Mouse (Mus musculus): ENCODE results near the gene D630036H23Rik. TPM values are rescaled to one million over a fixed set of nuclear protein-coding genes. Genes with fewer than 3 reads are reported as not detected.
"Not testable (repeated sequence)": the region's sequence is repeated elsewhere in the genome, so short reads cannot be mapped to it uniquely, and the experiment has no call there.

Gene D630036H23Rik
- total RNA-seq (2022), result 1 to 10 TPM; 1.2 to 2.7 (median 2.0) TPM

DNA sequence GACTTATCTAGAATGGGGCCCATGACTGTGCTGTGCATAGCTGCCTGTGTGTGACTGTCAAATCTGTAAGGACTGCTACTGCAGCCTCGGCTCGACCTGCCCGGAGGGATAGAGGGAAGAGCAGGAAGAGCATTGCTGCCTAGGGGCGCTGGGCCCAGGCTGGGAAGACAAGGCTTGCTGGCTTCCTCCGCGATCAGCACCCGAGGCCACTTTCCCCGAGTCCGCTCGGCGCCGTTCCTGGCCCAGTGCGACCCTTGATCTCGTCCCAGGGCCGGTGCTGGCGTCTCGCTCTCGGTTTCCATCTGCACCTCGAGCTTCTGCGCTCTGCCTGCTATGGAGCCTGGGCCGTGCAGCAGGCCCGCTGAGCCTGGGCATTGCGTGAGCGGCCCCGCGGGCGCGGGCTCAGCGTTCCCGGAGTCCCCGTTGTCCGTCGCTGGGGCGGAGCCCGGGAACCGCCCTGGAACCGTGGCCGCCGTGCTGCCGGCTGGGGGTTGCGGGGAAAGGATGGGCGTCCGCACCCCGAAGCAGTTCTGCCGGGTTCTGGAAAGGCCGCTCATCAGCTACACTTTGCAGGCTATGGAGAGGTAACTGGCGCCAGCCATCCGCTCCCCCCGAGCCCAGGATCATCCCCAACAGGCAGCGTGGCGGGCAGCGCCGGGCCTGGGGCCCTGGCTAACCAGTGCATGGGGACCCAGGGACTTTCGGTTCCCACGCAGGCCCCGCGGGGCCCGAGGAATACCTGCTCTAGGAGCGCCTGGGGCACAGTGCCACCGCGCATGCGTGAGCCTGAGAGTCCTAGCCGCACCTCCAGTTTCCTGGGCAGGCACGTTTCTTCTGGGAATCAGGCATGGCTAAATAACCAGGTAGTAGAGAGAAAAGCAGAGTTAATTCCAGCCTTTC is at the start of gene D630036H23Rik, which contains the start of gene Ispd:
Gene D630036H23Rik, minus strand, starts transcription at position 741 of the 900 bp plus-strand sequence.
Gene Ispd, plus strand, starts transcription at position 10 of the 900 bp plus-strand sequence.
- DNase-seq, result peak; percentile 84

GRCm38 (mm10) chr12:36426163-36427045 is 44.4 kb upstream of the D630036H23Rik start:
- DNase-seq, result no peak

- DNase-seq, result no peak
Observed at GRCm38 (mm10) chr12:36425258-36425657, 43.3 kb upstream of the D630036H23Rik start.

- no peak for DNase-seq
Observed at GRCm38 (mm10) chr12:36423677-36424076, 41.7 kb upstream of the D630036H23Rik start.

DNA sequence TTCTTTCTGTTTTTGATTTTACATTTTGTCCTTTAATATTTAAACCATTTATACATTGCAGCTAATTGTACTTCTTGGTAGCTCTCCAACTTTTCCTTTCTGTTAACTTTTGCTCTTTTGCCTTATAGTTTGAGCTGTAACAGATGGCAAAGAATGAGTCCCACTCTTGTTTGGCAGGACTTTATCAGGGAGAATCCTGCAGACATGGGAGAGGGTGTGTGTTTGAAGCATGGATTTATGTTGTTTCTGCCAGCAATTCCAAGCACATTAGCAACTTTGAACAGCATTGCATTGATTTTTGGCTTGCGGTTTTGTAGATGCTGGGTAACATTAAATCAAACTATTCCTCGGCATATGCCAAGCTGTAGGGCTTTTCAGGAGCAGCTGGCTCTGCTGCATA is 13.1 kb upstream of the D630036H23Rik start:
- DNase-seq, result no peak

GRCm38 (mm10) chr12:36386991-36387390 is 5.0 kb upstream of the D630036H23Rik start:
- no peak for DNase-seq

GRCm38 (mm10) chr12:36385386-36385785 is 3.4 kb upstream of the D630036H23Rik start:
- no peak for DNase-seq

- DNase-seq, result no peak
Observed at GRCm38 (mm10) chr12:36380806-36381205, 1.2 kb downstream of the D630036H23Rik start.

GRCm38 (mm10) chr12:36380254-36380653 is 1.7 kb downstream of the D630036H23Rik start:
- DNase-seq, result no peak

- not testable (repeated sequence) for DNase-seq
Observed at GRCm38 (mm10) chr12:36376391-36376790, 5.6 kb downstream of the D630036H23Rik start.

GRCm38 (mm10) chr12:36373237-36373998 is 8.6 kb downstream of the D630036H23Rik start:
- DNase-seq, result no peak

DNA sequence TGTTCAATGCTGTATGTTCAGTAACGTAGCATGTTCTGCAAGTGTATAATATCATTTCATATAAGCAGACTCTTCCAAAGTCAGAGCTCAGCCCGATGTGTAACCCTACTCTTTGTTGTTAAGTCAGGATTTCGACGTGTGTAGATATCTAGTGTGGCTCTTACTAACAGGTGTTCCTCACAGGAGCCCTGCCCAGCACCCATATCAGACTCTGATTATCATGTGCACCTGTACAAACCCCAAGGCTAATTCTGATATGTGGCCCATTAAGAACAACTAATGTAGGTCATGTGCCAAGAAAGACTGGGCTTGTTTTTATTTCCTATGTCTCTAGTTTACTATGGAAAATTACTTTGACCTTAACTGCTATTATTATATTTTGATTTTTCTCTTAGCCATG is 18.0 kb downstream of the D630036H23Rik start:
- DNase-seq, result no peak

DNA sequence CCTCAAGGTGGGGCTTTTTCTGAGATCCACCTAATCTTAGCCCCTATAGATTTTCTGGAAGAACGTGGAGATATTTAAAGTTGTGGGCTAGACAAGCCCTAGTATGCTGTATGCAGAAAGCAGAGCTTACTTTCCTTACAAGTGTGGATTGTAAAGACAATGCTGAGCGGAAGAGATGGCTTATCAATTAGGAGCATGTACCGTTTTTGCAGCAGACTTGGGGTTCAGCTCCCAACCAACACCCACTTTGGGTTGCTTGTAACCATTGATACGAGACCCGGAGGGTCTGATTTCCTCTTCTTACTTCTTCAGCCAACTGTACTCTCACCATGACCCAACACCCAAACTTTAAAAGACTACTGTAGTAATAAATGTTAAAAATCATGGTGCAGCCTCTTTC is 21.3 kb downstream of the D630036H23Rik start:
- no peak for DNase-seq

DNA sequence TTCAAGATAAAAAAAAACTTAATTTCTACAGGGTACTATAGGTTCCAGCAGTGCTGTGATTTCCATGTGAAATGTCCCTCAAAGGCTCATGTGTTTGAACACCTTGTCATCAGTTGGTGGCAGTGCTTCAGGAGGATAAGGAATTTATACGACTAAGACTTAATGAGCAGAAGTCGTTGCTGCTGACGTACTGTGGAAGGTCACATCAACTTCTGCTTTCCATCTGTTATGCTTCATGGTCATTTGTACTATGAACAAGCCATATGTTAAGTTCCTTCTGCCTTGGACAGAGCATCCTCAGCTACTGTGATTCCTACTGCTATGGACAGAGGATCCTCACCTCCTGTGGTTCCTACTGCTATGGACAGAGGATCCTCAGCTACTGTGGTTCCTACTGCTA is 21.9 kb downstream of the D630036H23Rik start:
- DNase-seq, result no peak

GRCm38 (mm10) chr12:36344131-36344530 is 37.9 kb downstream of the D630036H23Rik start:
- DNase-seq, result no peak

DNA sequence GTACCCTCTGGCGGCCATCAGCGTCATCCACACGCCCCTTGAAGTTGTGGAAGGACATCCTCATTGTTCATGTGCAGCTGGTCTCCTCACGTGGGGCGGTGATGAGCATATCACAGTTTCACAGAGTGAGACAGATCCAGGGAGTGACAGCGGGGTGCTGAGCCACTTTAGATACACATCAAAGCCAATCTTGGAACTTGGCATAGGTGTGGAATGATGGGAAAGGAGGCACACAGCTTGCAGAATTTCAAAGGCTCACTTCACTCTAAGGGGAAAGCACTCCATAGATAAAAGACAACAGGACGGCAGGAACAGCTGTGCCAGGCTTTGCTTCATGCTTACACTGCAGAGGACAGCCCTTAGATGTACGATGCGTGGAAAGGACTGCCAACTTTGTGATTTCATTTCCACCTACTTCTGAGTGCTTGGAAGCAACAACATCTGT is 48.1 kb downstream of the D630036H23Rik start:
- DNase-seq, result no peak

DNA sequence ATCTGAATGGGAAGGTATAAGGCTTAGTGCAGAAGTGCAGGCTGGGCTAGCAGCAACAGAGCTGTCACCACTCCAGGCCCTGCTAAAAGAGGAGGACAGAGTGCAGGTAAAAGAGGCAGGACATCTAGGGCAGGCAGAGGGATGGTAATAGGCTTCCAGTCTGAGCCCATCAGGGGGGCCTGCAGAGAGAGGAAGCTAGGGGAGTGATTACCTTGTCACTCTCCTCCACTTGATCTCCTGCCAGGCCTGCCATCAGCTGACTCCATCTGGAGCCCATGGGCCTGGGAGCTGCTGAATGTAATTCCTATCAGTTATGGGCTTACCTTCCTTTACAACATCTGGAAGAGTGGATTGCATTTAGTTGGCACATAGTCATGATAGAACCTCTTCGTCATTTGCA is 49.3 kb downstream of the D630036H23Rik start:
- DNase-seq, result no peak

Other genes starting within 250 kb of the D630036H23Rik start
- gene Ankmy2, start 225.1 kb downstream of the D630036H23Rik start, total RNA-seq (2022), result 10 to 100 TPM; 35.8 to 41.7 (median 38.3) TPM
- 10 to 100 TPM; 16.5 to 19.8 (median 18.2) TPM for gene Bzw2, start 224.1 kb downstream of the D630036H23Rik start, total RNA-seq (2022)
- not detected for gene Lrrc72, start 128.8 kb downstream of the D630036H23Rik start, total RNA-seq (2022)
- gene Sostdc1, start 68.0 kb downstream of the D630036H23Rik start, total RNA-seq (2022), result under 1 TPM in 3 of 4 experiments, not detected in 1; 0.46 to 0.81 (median 0.49) TPM
- gene Ispd, start 731 bp downstream of the D630036H23Rik start, total RNA-seq (2022), result 10 to 100 TPM in 1 of 4 experiments, 1 to 10 TPM in 3; 6.4 to 11.1 (median 8.8) TPM